Mouse (Mus musculus) megakaryocyte, embryonic 14.5 days (primary cell): ENCODE results near the gene Lbh.

Experiments
- FLI1 ChIP-seq: IDR thresholded peaks from 2 replicates; pipeline ENCODE4 v1.6.1; 2012; ENCODE audit warnings: low read length, inconsistent platforms, mixed read lengths
- GATA1 ChIP-seq: IDR thresholded peaks from 3 replicates; pipeline ENCODE4 v1.6.1; 2012; ENCODE audit warnings: mixed read lengths, low read length, inconsistent platforms, borderline replicate concordance

DNA sequence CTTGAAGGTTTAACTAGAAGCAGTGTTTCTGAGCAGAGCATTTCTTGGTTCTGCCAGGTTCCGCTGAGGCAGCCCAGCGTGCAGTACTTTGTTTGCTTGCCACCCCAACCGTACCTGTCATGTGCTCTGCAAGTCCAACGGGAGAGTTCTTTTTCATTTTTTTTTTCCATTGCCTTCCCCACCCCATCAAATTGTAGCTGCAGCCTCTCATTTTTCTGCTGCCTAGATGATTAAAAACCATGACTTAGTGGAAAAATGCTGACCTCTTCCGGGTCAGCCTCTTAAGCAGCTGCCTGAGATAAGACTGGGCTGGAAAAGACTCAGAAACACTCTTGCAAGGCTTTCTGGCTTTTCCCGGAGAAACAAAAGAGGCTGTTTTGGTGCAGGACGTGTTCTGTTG, 17.8 kb downstream of the Lbh start:
- TF ChIP-seq FLI1 (no peak), GATA1 (0 out of 3 replicates have a peak, but pooled peaks have one; percentile 18)
